Mouse (Mus musculus) CD4-positive, CD25-positive, alpha-beta regulatory T cell, adult 2 months (primary cell): ENCODE data around the gene Cenpm.
"Not testable (repeated sequence)": the region's sequence is repeated elsewhere in the genome, so short reads cannot be mapped to it uniquely, and the experiment has no call there.

Experiments
- DNase-seq: peaks from one replicate; pipeline ENCODE4 v3.0.0-alpha.2; 2012; ENCODE audit warnings: low read depth, low spot score

Gene Cenpm

GRCm38 (mm10) chr15:82244115-82244804 is at the start of gene Cenpm:
TSS of gene Cenpm (minus strand) at chr15:82244748.
- DNase-seq, result peak; percentile 95

GRCm38 (mm10) chr15:82294059-82294458 is 49.5 kb upstream of the Cenpm start:
- DNase-seq, result peak; percentile 26

GRCm38 (mm10) chr15:82293271-82293711 is 48.7 kb upstream of the Cenpm start:
- DNase-seq, result no peak

- no peak for DNase-seq
Observed at GRCm38 (mm10) chr15:82292851-82293250, 48.3 kb upstream of the Cenpm start.

GRCm38 (mm10) chr15:82290252-82290651 is 45.7 kb upstream of the Cenpm start:
- DNase-seq, result peak; percentile 64

- DNase-seq, result no peak
Observed at GRCm38 (mm10) chr15:82286157-82286556, 41.6 kb upstream of the Cenpm start.

- DNase-seq, result no peak
Observed at GRCm38 (mm10) chr15:82280638-82281037, 36.1 kb upstream of the Cenpm start.

GRCm38 (mm10) chr15:82277591-82277990 is 33.0 kb upstream of the Cenpm start:
- no peak for DNase-seq

GRCm38 (mm10) chr15:82274927-82275901 is 30.7 kb upstream of the Cenpm start:
- peak; percentile 40 for DNase-seq

GRCm38 (mm10) chr15:82274593-82274926 is 30.0 kb upstream of the Cenpm start, which contains the start of gene Sept3:
TSS of gene Sept3 (plus strand) at chr15:82274893.
- DNase-seq, result no peak

GRCm38 (mm10) chr15:82272295-82272694 is 27.7 kb upstream of the Cenpm start:
- DNase-seq, result no peak

GRCm38 (mm10) chr15:82271201-82271600 is 26.7 kb upstream of the Cenpm start:
- DNase-seq, result peak; percentile 76

- DNase-seq, result no peak
Observed at GRCm38 (mm10) chr15:82268783-82269182, 24.2 kb upstream of the Cenpm start.

- DNase-seq, result no peak
Observed at GRCm38 (mm10) chr15:82268185-82268584, 23.6 kb upstream of the Cenpm start.

GRCm38 (mm10) chr15:82266356-82266755 is 21.8 kb upstream of the Cenpm start:
- peak; percentile 81 for DNase-seq

GRCm38 (mm10) chr15:82259510-82259909 is 15.0 kb upstream of the Cenpm start:
- peak; percentile 85 for DNase-seq

GRCm38 (mm10) chr15:82255944-82256383 is 11.4 kb upstream of the Cenpm start:
- DNase-seq, result no peak

GRCm38 (mm10) chr15:82255248-82255647 is 10.7 kb upstream of the Cenpm start:
- no peak for DNase-seq

GRCm38 (mm10) chr15:82252097-82252496 is 7.5 kb upstream of the Cenpm start, which contains the start of gene 1500009C09Rik:
TSS of gene 1500009C09Rik (plus strand) at chr15:82252397.
- DNase-seq, result no peak

GRCm38 (mm10) chr15:82251579-82251978 is 7.0 kb upstream of the Cenpm start:
- DNase-seq, result peak; percentile 43

- DNase-seq, result no peak
Observed at GRCm38 (mm10) chr15:82247131-82247776, 2.7 kb upstream of the Cenpm start.

- not testable (repeated sequence) for DNase-seq
Observed at GRCm38 (mm10) chr15:82244805-82245161, 235 bp upstream of the Cenpm start.
